Mouse (Mus musculus) cerebellum, adult 8-10 months (tissue): ENCODE measurements around the gene Ttc9b.
"Not testable (repeated sequence)": the region's sequence is repeated elsewhere in the genome, so short reads cannot be mapped to it uniquely, and the experiment has no call there.

Experiments
- DNase-seq: peaks from one replicate; pipeline ENCODE4 v3.0.0; 2022

Gene Ttc9b

GRCm38 (mm10) chr7:27653681-27654437 is at the start of gene Ttc9b:
Gene Ttc9b, plus strand, starts transcription at chr7:27653915.
- DNase-seq, result peak; percentile 83

GRCm38 (mm10) chr7:27604661-27605348 is 48.9 kb upstream of the Ttc9b start:
- DNase-seq, result peak; percentile 63

- DNase-seq, result peak; percentile 79
Observed at GRCm38 (mm10) chr7:27605499-27606285, 48.0 kb upstream of the Ttc9b start.

- peak; percentile 50 for DNase-seq
Observed at GRCm38 (mm10) chr7:27606481-27607254, 47.0 kb upstream of the Ttc9b start.

- DNase-seq, result peak; percentile 88
Observed at GRCm38 (mm10) chr7:27607580-27607979, 46.1 kb upstream of the Ttc9b start.

GRCm38 (mm10) chr7:27608130-27608529 is 45.6 kb upstream of the Ttc9b start:
- DNase-seq, result no peak

- DNase-seq, result no peak
Observed at GRCm38 (mm10) chr7:27609285-27609684, 44.4 kb upstream of the Ttc9b start.

GRCm38 (mm10) chr7:27609688-27610087 is 44.0 kb upstream of the Ttc9b start:
- DNase-seq, result no peak

GRCm38 (mm10) chr7:27610370-27610769 is 43.3 kb upstream of the Ttc9b start:
- no peak for DNase-seq

- DNase-seq, result no peak
Observed at GRCm38 (mm10) chr7:27610871-27611270, 42.8 kb upstream of the Ttc9b start.

- DNase-seq, result peak; percentile 45
Observed at GRCm38 (mm10) chr7:27612940-27613339, 40.8 kb upstream of the Ttc9b start.

- DNase-seq, result peak; percentile 72
Observed at GRCm38 (mm10) chr7:27613751-27614499, 39.8 kb upstream of the Ttc9b start.

- peak; percentile 45 for DNase-seq
Observed at GRCm38 (mm10) chr7:27621028-27621427, 32.7 kb upstream of the Ttc9b start.

- no peak for DNase-seq
Observed at GRCm38 (mm10) chr7:27622234-27622633, 31.5 kb upstream of the Ttc9b start.

GRCm38 (mm10) chr7:27624967-27625366 is 28.7 kb upstream of the Ttc9b start:
- no peak for DNase-seq

- DNase-seq, result no peak
Observed at GRCm38 (mm10) chr7:27627707-27628106, 26.0 kb upstream of the Ttc9b start.

- DNase-seq, result peak; percentile 46
Observed at GRCm38 (mm10) chr7:27628190-27628589, 25.5 kb upstream of the Ttc9b start.

- DNase-seq, result not testable (repeated sequence)
Observed at GRCm38 (mm10) chr7:27628816-27629215, 24.9 kb upstream of the Ttc9b start.

- peak; percentile 52 for DNase-seq
Observed at GRCm38 (mm10) chr7:27631439-27631838, 22.3 kb upstream of the Ttc9b start.

GRCm38 (mm10) chr7:27633166-27633565 is 20.5 kb upstream of the Ttc9b start:
- DNase-seq, result peak; percentile 66

GRCm38 (mm10) chr7:27634691-27635090 is 19.0 kb upstream of the Ttc9b start:
- DNase-seq, result no peak

- DNase-seq, result not testable (repeated sequence)
Observed at GRCm38 (mm10) chr7:27635094-27635493, 18.6 kb upstream of the Ttc9b start.
